Mouse (Mus musculus) left cerebral cortex, adult 9 months (tissue): ENCODE data around the gene Il2rg.

Experiments
- DNase-seq, 2 experiments: peaks; one replicate each; pipeline ENCODE4 v3.0.0; 2022; ENCODE audit warnings: low spot score in 2 of 2

The Il2rg gene

DNA sequence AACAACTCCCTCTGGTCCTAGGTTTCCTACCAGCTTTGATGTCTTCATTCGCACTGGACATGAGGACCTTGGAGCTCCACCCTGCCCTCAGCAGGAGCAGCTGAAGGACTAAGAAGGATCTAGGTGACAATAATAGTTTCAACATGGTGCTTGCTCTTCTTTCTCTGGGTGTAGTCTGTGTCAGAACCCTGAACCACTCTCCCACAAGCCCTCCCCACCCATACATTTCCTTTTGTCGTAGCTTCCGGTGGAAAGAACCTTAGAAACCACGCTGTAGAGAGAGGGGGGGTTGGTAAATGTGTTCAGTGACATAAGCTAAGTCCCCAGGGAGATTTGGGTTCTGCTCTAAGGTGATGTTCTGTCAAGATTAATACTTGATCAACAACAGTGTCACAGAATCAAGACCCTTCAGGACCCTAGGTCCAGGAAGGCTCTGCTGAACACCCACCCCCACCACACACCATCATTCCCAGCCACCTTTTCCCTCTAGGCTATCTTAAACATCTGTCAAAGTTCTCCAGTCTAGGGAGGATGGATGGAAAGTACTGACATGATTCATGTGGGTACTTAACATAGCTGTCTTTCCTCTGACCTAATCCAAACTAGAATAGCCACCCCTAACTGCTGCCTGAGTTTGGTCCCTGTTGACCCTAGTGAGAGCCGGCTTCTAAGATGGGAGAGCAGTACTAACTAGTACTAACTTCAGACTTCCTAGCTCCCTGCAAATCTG lies at the start of gene Il2rg:
Il2rg (minus strand) TSS at position 231 of the 730 bp plus-strand sequence.
- no peak for DNase-seq

DNA sequence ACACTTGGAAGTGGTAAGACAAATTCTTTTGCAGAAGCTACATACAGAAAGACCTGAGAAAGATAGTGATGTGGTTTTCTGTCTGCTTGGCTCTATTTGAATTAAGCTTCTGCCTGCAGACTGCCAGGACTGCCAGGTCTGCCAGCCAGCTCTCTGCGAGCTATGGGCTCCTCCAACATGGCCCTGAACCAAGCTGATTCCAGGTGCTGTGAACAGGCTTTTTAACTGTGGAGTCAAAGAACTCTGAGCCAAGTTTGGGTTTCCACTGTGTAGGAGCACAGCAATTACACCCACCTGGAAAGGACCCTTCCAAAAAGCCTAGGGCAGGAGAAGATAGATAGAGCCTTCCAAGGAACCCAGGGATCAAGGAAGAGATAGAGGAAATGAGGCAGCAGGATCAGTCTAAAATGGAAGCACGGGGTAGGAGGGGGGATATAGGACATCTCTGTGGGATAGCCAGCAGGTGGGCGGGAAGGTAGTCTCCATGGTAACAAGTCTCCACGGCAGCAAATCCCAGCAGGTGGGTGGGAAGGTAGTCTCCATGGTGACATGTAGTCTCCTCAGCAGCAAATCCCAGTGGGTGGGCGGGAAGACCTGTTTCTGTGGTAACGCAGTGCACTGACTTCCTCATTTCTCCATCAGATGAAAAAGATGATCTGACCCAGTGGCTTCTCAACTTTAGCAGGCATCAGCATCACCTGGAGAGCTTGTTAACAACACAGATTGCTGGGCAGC lies 45.7 kb upstream of the Il2rg start:
- DNase-seq = peak; percentile 82 to 92

DNA sequence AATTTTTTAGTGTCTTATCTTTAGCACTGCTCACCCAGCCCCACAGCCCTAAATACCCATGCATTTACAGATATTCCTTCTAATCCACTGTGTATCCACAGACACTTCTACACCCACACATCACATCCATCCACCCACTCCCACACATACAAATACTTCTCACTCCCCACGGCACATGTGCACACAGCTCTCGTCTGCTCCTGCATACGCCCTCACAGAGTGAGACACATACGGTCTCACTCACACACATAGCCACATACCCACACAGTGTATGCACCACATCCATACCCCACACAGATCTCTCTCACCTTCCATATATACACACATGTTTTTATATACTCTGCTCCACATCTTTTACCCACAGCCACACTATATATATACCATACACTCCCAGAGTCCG lies 41.2 kb upstream of the Il2rg start:
- peak in 1 of 2 experiments; percentile 51 for DNase-seq

DNA sequence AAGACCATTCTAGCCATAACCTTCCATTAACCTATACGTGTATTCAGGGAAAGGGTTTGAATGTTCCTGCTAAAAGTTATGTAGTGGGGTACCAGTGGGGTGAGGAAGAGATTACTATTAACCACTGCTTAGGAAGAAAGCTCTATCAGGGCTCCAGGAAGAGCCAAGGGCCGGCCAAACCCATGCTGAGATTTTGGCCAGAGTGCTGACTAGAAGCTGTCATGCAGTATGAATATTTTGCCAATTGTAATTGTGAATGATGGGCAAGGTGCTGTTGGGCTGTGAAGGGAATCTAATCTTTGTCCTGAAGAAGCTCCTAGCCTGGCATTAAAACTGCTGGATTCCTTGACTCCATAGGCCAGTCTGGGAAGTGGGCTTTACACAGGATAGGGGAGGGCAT lies 36.6 kb upstream of the Il2rg start:
- no peak for DNase-seq

DNA sequence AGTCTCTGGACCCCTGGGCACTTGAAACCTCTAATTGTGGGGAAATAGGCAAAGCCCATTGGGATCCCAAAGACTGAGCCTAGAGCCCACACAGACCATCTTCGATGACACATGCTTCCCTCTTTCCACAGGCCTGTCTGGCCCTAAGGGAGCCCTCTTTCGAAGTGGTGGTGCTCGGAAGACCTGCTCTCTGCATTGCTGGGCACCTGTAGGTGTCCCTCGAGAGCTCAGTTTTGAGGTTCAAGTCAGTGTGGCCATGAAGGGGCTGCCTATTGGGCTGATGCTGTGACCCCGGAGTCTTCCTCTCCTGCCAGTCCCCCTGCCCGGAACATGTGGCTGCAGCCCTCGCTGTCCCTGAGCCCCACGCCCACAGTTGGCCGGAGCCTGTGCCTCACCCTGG lies 33.6 kb upstream of the Il2rg start:
- no peak for DNase-seq

DNA sequence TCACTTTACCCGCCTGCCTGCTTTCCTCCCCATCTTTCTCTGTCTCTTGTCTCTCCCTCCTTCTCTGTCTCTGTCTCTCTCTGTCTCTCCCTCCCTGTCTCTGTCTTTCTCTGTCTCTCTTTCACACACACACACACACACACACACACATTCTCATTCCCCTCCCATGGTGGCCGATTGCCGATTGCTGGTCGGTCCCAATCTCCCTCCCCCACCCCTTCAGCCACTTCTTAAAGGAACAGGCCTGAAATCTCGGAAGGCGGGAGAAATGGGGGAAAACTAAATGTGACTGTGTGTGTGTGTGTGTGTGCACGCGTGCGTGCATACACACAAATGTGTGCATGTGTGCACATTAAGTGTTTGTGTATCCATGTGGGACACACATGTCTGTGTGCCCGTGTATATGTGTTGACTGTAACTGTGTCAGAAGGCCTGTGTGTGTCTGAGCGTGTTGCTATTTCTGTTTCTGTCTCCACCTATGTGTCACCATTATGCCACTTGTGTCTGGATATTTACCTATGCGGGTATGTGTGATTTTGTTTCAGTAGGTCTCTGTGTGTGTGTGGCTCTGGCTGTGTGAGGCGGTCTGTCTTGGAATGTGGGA lies 32.5 kb upstream of the Il2rg start:
- DNase-seq = no peak

DNA sequence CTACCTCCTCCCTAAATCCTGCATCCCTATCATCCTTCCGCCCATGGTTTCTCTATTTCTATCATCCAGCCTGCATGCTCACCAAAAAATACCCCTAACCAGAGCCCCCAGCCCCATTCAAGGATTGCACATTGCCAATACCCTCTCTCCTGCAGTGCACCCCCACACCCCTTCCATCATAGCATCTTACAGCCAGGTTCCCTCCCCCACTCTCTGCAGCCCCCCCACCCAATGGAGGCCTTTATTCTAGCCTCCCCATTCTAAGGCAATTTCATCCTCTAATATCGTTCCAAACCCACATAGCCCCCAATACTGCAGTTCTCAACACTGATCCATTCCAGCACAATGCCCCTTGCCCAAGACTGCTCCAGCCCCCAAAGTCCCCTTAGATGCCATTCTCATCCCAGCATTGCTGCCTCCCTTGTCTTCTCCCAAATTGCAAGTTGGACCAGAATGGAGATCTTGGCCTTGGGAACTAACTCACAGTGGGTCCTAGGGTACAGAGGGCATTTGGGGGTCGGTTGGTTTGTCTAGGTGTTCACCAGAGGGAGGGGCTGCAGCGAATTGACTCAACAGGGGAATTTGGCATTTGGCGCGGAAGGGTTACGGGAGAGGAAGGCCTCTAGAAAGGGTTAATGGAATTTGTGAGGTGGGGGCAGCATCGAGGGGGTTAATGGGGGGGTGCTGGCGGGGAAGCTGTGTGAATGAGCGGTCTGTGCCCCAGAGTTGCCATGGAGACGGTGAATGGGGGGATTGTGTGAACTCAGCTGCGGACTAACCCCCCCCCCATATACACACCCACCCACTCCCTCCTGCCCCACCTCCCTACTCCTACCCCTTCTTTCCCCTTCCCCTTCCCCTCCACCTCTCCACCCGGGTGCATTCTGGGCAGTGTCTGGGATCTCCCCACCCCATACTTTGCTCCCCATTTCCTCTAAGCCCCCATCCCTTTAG lies 31.7 kb upstream of the Il2rg start:
- no peak for DNase-seq

DNA sequence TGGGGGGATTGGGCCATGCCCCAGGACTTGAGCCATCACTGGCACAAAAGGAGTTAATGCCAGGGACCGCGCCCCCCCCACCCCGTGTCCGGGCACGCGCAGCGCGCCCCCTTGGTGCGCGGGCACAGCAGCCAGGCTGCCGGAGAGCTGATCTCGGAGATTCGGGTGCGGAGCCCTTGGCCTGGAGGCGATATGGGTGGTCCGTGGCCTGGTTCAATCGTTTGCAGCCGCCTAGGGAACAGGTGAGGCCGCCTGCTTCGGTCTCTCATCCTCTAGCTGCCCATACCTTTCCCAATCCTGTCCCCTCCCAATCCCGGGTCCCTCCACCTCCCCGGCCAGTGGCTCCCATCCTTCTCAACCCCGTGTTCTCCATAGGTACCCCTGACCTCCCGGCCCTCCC lies 31.0 kb upstream of the Il2rg start, which contains the start of gene Nlgn3:
Nlgn3 (plus strand) TSS at position 114 of the 400 bp plus-strand sequence.
- DNase-seq = no peak

DNA sequence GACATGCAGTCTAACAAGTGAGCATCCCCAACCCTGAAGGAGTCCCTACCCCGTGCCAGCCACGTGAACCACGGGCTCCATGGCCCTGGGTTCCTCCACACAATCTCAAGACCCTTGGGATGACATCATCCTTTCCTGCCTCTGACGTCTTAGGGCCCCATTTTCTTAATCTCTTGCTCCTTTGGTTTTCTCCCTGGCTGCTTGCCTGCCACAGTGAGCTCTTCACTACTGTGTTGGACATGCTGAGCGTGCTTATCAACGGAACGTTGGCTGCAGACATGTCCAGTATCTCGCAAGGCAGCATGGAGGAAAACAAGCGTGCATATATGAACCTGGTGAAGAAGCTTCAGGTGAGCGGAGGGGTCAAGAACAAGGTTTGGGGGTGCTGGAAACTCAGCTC lies 22.1 kb upstream of the Il2rg start:
- no peak for DNase-seq

DNA sequence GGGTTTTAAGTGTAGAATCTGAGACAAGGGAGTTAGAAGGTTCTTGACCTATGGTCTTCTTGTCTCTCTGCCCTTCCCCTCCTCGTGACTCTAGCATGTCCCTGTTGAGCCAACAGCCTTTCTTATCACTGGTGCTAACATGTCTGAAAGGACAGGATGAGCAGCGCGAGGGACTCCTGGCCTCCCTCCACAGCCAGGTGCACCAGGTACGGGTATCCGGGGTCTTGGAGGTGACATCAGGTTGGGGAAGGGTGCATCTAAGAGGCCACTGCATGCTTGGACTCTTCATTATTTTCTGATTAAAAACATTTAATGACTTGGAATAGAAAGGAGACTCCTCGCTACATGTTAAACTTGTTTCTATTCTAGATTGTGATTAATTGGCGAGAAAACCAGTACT lies 21.0 kb upstream of the Il2rg start:
- DNase-seq = no peak

DNA sequence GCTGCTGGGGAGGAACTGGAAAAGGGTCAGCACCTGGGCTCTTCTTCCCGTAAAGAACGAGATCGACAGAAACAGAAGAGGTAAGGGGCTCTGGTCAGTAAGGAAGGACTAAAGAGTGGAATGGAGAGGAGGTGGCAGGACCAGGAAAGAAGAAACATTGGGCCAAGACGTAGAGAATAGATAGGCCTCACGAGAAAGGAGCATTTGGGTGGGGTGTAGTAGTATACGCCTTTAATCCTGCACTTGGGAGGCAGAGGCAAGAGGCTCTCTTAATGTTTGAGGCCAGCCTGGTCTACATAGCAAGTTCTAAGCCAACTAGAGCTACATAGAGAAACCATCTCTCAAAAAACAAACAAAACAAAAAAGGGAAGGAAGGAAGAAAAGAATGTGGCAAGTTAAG lies 20.4 kb upstream of the Il2rg start:
- DNase-seq = no peak

DNA sequence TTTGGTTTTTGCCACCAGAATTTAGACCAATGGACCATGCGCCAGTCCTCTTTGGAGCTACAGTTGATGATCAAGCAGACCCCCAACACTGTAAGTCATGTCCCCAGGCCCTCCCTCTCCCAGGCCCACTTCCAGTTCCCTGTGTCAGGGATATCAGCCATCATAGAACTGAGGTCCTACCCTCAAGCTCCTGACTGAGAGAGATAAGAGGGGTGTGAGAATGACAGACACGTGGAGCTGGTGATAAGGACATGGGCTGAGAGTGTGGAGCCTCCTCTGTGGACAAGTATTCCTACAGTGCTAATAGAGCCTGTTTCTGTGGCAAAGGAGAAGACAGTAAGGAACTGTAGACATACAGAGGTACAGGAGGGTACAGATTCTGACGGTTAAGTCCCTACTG lies 19.5 kb upstream of the Il2rg start:
- no peak for DNase-seq

DNA sequence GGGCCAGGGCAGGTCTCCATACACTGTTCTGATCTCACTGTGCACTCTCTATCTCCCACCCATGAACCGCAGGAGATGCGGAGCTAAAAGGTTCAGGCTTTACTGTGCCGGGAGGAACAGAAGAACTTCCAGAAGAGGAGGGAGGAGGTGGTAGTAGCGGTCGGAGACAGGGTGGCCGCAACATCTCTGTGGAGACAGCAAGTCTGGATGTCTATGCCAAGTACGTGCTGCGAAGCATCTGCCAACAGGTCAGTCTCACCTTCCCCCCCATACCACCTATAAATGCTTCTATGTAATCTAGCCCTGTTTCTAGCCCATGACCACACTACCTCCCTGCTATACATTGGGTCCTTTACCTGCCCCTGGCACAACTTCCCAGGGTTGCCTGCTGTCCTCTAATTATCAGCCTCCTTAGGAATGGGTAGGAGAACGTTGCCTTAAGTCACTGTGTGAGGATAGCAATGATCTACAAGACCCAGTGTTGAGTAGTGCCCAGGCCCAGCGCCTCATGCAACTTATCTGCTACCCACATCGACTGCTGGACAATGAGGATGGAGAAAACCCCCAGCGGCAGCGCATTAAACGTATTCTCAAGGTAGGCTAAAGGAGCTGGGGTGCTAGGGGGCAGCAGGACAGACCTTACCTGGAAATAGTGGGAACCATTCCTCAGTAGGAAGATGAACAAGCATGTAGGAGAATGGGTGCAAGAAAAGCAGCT lies 18.1 kb upstream of the Il2rg start:
- no peak for DNase-seq

DNA sequence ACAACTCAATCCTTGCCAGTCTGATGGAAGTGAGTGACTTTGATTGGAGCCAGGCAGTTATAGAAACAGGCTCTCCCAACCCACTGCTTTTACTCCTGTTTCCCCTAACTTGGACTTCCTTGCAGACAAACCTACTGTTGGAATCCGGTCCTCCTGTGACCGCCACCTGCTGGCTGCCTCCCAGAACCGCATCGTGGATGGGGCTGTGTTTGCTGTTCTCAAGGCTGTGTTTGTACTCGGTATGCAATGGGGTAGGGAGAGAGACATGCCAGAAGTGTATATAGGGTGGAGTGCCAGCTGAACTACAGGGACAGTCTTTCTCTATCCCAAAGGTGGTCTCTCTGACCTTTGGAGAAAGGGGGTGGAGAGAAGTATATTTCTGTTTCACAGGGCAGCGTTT lies 17.5 kb upstream of the Il2rg start:
- DNase-seq = peak in 1 of 2 experiments; percentile 67

DNA sequence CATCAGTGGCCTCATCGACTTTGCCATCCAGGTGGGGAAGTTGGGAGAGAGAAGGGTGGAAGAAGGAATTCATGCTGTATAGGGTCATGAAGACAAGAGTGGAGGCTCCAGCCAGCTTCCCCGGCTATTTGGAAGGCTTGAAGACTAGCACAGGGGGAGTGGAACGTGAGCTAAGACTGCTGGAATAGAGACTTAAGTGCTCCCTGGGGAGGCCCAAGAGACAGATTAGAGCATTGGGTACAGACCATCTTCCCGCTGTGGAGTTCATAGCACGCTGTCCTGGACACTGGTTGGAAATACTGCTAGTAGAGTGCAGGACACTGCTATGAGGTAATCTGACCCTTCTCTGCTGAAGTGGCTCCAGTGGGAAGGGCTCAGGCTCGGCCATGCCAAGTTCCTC lies 14.8 kb upstream of the Il2rg start:
- DNase-seq = no peak

DNA sequence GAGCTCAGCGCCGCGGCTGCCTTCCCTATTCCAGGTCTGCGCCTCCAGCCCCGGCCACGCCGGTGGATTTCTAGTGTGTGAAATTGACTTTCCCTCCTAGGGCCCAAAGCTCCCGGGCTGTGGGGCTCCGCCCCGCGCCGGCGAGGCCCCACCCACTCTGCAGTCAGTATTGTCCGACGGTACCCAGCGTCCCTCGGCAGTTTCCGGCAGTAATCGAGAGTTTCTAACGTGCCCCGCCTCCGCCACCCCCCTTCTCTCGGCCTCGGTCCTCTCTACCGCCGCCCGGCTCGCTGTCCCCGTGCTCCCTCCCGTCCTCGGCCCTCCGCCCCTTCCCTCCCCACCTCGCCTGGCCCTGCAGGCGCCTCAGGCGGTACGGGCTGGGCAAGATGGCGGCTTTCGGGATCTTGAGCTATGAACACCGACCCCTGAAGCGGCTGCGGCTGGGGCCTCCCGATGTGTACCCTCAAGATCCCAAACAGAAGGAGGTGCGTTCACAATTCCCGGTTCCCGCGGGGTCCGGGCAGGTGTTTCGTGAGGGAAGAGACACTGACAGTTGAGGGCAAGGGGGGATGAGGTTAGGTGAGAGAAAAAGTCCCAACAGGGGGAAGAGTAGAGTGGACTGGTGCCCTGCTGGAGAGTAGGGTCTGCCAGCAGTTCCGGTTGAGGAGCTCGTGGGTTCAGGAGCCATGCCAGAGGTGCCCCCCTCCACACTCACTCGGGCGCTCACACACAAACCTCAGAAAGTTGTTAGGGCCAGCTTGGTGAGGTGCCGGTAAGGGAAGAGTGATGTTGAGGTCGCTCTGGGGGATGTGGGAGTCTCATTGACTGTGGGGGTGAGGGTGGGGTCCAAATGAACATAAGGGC lies 6.1 kb upstream of the Il2rg start, which contains the start of gene Med12:
Med12 (plus strand) TSS at position 156 of the 864 bp plus-strand sequence.
- DNase-seq = peak; percentile 45 to 76

DNA sequence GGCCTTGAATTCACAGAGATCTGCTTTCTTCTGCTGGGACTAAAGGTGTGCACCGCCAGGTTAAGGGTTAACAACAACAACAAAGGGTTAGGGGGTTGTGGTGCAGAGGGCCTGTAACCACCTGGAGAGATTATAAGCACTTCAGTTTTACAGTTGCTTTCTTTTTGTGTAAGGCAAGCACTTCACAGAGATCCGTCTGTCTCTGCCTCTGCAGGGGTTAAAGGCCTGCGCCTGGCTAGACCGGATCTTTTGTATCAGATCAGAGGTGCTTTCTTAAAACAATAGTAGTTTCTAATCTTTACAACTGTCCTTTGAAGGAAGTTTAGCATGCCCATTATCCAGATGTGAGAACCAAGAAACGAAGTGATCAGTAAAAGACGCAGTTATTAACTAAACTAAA lies 5.4 kb upstream of the Il2rg start:
- DNase-seq = no peak

DNA sequence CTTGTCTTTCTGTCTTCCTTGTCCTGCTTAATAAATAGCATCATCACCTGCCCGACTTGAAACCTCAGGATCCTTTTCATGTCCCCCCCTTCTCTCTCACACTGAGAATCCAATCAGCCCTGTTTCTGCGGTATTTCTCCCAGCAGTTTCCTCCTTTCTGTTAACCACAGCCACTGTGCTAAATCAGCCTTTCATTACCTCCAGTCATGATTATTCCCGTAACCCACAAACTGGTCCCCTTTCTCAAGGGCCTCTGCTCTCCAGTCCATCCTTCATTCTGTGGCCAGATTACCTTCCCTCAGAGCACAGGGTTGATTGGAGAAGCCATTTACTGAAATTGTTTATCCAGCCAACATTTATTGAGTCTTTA lies 685 bp upstream of the Il2rg start, which contains the start of gene Gm20489:
Gm20489 (minus strand) TSS at position 269 of the 370 bp plus-strand sequence.
- no peak for DNase-seq

DNA sequence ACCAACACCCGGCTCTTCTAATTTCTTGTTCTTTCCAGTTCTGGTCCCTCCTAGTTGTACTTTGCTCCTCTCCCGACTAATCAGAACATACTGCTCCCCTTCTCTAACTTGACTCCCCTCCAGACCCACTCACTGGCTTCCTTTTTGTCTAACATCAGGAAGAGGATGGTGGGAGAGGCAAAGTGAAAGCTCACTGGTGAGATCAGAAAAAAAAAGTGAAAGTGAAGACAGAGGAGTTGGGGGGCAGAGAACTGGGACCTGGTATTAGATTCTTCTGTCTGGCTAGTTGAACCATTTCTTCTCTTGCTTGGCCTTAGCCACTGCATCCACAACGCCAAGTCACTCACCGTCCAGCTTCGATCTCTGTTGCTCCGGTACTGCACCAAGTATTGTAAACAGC lies 1.4 kb downstream of the Il2rg start:
- no peak for DNase-seq

DNA sequence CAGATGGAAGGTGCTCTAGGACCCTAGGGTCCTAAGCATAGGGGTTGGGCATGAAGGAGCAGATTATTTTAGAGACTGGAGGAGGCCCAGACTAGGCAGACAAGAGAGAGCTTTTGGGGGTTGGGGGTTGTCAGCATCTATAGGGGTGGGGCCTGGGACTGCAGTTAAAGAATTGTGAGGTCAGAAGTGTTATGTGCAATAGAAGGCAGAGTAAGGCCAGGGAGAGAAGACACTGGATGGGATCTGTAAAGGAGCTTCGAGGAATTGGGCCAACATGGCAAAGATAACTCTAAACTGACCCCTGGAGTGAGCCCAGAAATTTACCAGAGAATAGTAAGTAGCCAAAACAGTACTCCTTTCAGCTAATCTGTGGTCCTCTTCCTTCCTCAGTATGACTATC lies 4.2 kb downstream of the Il2rg start, which contains the start of gene Gm614:
Gm614 (minus strand) TSS at position 101 of the 400 bp plus-strand sequence.
- DNase-seq = no peak
